Mouse (Mus musculus) stomach, postnatal 0 days (tissue): ENCODE results near the gene Bbs12. TPM values are rescaled to one million over a fixed set of nuclear protein-coding genes. Genes with fewer than 3 reads are reported as not detected.

Experiments used
- ATAC-seq: fragments of 200-750 bp; cut with Nextera tagmentation; 2 replicates; pipeline ENCODE4 v1.8.0; 2017; ENCODE audit not compliant: low FRiP score, low TSS enrichment
- DNase-seq: peaks from one replicate; pipeline ENCODE4 v3.0.0-alpha.2; 2016; ENCODE audit warnings: low spot score
- H3K27ac ChIP-seq: fragments of 300-500 bp; sonication (generic); replicated peaks from 2 replicates; pipeline ENCODE4 v1.5.1; 2014; ENCODE audit warnings: mild to moderate bottlenecking, control low read depth
- H3K27me3 ChIP-seq: fragments of 300-500 bp; sonication (generic); 2 replicates; pipeline ENCODE4 v1.6.1; 2014; ENCODE audit warnings: low read length; ENCODE audit not compliant: control insufficient read depth, insufficient read depth
- H3K36me3 ChIP-seq: fragments of 300-500 bp; sonication (generic); 2 replicates; pipeline ENCODE4 v1.6.1; 2014; ENCODE audit warnings: low read length, mixed read lengths; ENCODE audit not compliant: control insufficient read depth, insufficient read depth
- H3K4me1 ChIP-seq: fragments of 300-500 bp; sonication (generic); replicated peaks from 2 replicates; pipeline ENCODE4 v1.6.1; 2014; ENCODE audit warnings: antibody characterized with exemption; ENCODE audit not compliant: control insufficient read depth, insufficient read depth
- H3K4me2 ChIP-seq: fragments of 300-500 bp; sonication (generic); replicated peaks from 2 replicates; pipeline ENCODE4 v1.6.1; 2014; ENCODE audit warnings: low read depth, mild to moderate bottlenecking, control low read depth, moderate library complexity
- H3K4me3 ChIP-seq: fragments of 300-500 bp; sonication (generic); 2 replicates; pipeline ENCODE4 v1.5.1; 2014; ENCODE audit warnings: low read depth, low read length, control low read depth
- H3K9ac ChIP-seq: fragments of 300-500 bp; sonication (generic); 2 replicates; pipeline ENCODE4 v1.6.1; 2014; ENCODE audit warnings: mild to moderate bottlenecking, low read length, control low read depth, mixed read lengths
- H3K9me3 ChIP-seq: fragments of 300-500 bp; sonication (generic); 2 replicates; pipeline ENCODE4 v1.6.1; 2016; ENCODE audit warnings: low read length; ENCODE audit not compliant: control insufficient read depth
- CTCF ChIP-seq: IDR thresholded peaks from 2 replicates; pipeline ENCODE4 v1.5.1; 2016; ENCODE audit warnings: antibody characterized with exemption, low read depth, mild to moderate bottlenecking, moderate library complexity
- EP300 ChIP-seq: optimal IDR thresholded peaks from 2 replicates; pipeline ENCODE3; 2016; ENCODE audit warnings: antibody characterized with exemption
- WGBS: fragments of 180-500 bp; shearing (Covaris S2); extraction: QIAGEN DNeasy Blood & Tissue Kit; methylation state at CpG from one replicate; pipeline ENCODE4 v1.1.7; 2014; 5-methylcytosine and 5-hydroxymethylcytosine counted together
- polyA plus RNA-seq: library from polyadenylated mRNA; unstranded; fragments of >200 nt; fragmentation: Nextera tagmentation; extraction: Ambion mirVana; gene quantifications from 2 replicates; pipeline ENCODE4 v1.2.1, GENCODE M21; 2015

The Bbs12 gene
- 2.4 and 2.9 TPM in 2 replicates for polyA plus RNA-seq

- peak within 1 kb of the TSS; percentile 77 for H3K4me2 ChIP-seq
- no peaks in the 10 kb centered on the region for H3K4me1 ChIP-seq
- under 1% methylated on average over 51 of the region's 54 CpGs for WGBS
- no peaks in the 10 kb centered on the region for H3K9me3 ChIP-seq
- DNase-seq (peak; percentile 93), ATAC-seq (peak; percentile 100)
- peak within 1 kb of the TSS; percentile 86 for H3K4me3 ChIP-seq
- peak within 1 kb of the TSS; percentile 78 for H3K27ac ChIP-seq
- peak within 1 kb of the TSS; percentile 88 for H3K9ac ChIP-seq
- no peak for TF ChIP-seq EP300
- peak; percentile 15; the same call in 1 of the 2 replicates for TF ChIP-seq CTCF
- no peaks in the 10 kb centered on the region for H3K27me3 ChIP-seq
- no peaks in the 10 kb centered on the region for H3K36me3 ChIP-seq
Measured at GRCm38 (mm10) chr3:37312370-37312941, at the start of gene Bbs12, which contains the start of gene Cetn4. TSS of gene Bbs12 (plus strand) at chr3:37312554. TSS of gene Cetn4 (minus strand) at chr3:37312708.

GRCm38 (mm10) chr3:37268338-37268737, 44.0 kb upstream of the Bbs12 start:
- ATAC-seq (no peak), DNase-seq (no peak)
- WGBS: 82% methylated on average over 11 of the region's 11 CpGs
- Histone ChIP-seq H3K9ac (no peak overlapping the region), H3K4me1 (no peaks in the 10 kb centered on the region), H3K4me2 (no peak overlapping the region), H3K27me3 (no peaks in the 10 kb centered on the region), H3K27ac (no peak overlapping the region), H3K36me3 (no peaks in the 10 kb centered on the region), H3K4me3 (no peak overlapping the region), H3K9me3 (no peaks in the 10 kb centered on the region)
- TF ChIP-seq EP300: no peak
- no peak for TF ChIP-seq CTCF

- Histone ChIP-seq H3K36me3 (no peaks in the 10 kb centered on the region), H3K9me3 (no peaks in the 10 kb centered on the region), H3K4me2 (no peak overlapping the region), H3K4me1 (no peaks in the 10 kb centered on the region), H3K9ac (no peak overlapping the region), H3K27me3 (no peaks in the 10 kb centered on the region), H3K4me3 (no peak overlapping the region), H3K27ac (no peak overlapping the region)
- WGBS: 82% methylated on average over 4 of the region's 4 CpGs
- DNase-seq (no peak), ATAC-seq (no peak)
- TF ChIP-seq CTCF (no peak), EP300 (no peak)
Measured at GRCm38 (mm10) chr3:37269926-37270325, 42.4 kb upstream of the Bbs12 start.

- 5% methylated on average over 1 of the region's 1 CpGs for WGBS
- Histone ChIP-seq H3K4me3 (no peak overlapping the region), H3K4me1 (no peaks in the 10 kb centered on the region), H3K4me2 (no peak overlapping the region), H3K27ac (no peak overlapping the region), H3K9ac (no peak overlapping the region), H3K9me3 (no peaks in the 10 kb centered on the region), H3K36me3 (no peaks in the 10 kb centered on the region), H3K27me3 (no peaks in the 10 kb centered on the region)
- TF ChIP-seq EP300 (no peak), CTCF (peak; percentile 84)
- ATAC-seq (no peak), DNase-seq (peak; percentile 25)
Measured at GRCm38 (mm10) chr3:37271209-37271608, 41.1 kb upstream of the Bbs12 start.

- Histone ChIP-seq H3K27ac (no peak overlapping the region), H3K36me3 (no peaks in the 10 kb centered on the region), H3K4me2 (no peak overlapping the region), H3K4me1 (no peaks in the 10 kb centered on the region), H3K4me3 (no peak overlapping the region), H3K9ac (no peak overlapping the region), H3K27me3 (no peaks in the 10 kb centered on the region), H3K9me3 (no peaks in the 10 kb centered on the region)
- TF ChIP-seq CTCF (no peak), EP300 (no peak)
- WGBS: 78% methylated on average over 7 of the region's 7 CpGs
- no peak for DNase-seq
- no peak for ATAC-seq
Measured at GRCm38 (mm10) chr3:37273092-37273491, 39.3 kb upstream of the Bbs12 start.

GRCm38 (mm10) chr3:37274661-37275060, 37.7 kb upstream of the Bbs12 start:
- TF ChIP-seq EP300: no peak
- TF ChIP-seq CTCF: no peak
- Histone ChIP-seq H3K4me2 (no peak overlapping the region), H3K27ac (no peak overlapping the region), H3K27me3 (no peaks in the 10 kb centered on the region), H3K9me3 (no peaks in the 10 kb centered on the region), H3K4me3 (no peak overlapping the region), H3K4me1 (no peaks in the 10 kb centered on the region), H3K9ac (no peak overlapping the region), H3K36me3 (no peaks in the 10 kb centered on the region)
- ATAC-seq: no peak
- no peak for DNase-seq
- 75% methylated on average over 6 of the region's 6 CpGs for WGBS
